Mouse (Mus musculus) myocyte (in vitro differentiated cells): ENCODE measurements around the gene Slc25a42. TPM values are rescaled to one million over a fixed set of nuclear protein-coding genes. Genes with fewer than 3 reads are reported as not detected.
A peak's percentile ranks its signal among the peaks of the same experiment; 100 is the strongest.

ENCODE experiments used
- H3K27me3 ChIP-seq: one replicate; pipeline ENCODE4 v1.6.1; 2011; ENCODE audit not compliant: control insufficient read depth, insufficient read depth, insufficient read length
- H3K36me3 ChIP-seq: one replicate; pipeline ENCODE4 v1.6.1; 2011; ENCODE audit not compliant: control insufficient read depth, insufficient read depth
- H3K4me2 ChIP-seq: one replicate; pipeline ENCODE4 v1.6.1; 2011; ENCODE audit warnings: low read depth, control low read depth
- H3K4me3 ChIP-seq: one replicate; pipeline ENCODE4 v1.5.1; 2011; ENCODE audit warnings: mild to moderate bottlenecking, control low read depth, moderate library complexity
- H3K79me2 ChIP-seq: one replicate; pipeline ENCODE4 v1.6.1; 2011; ENCODE audit not compliant: control insufficient read depth, insufficient read depth
- H3ac ChIP-seq: one replicate; pipeline ENCODE4 v1.6.1; 2011; ENCODE audit not compliant: control insufficient read depth, insufficient read length
- CEBPB ChIP-seq: IDR thresholded peaks from 2 replicates; pipeline ENCODE4 v1.6.1; 2011; ENCODE audit warnings: mild to moderate bottlenecking, moderate library complexity; ENCODE audit not compliant: poor library complexity, insufficient read depth, severe bottlenecking
- E2F4 ChIP-seq: IDR thresholded peaks from one replicate; pipeline ENCODE4 v1.6.1; 2011; ENCODE audit warnings: mild to moderate bottlenecking, control low read depth, moderate library complexity; ENCODE audit not compliant: insufficient read depth
- MAX ChIP-seq: IDR thresholded peaks from one replicate; pipeline ENCODE4 v1.6.1; 2011; ENCODE audit warnings: low read depth, mild to moderate bottlenecking, control low read depth
- MYOD1 ChIP-seq, 3 experiments: IDR thresholded peaks; one replicate each; pipeline ENCODE4 v1.6.1; 2011; ENCODE audit warnings: control low read depth in 2 of 3, low read depth in 2 of 3, mild to moderate bottlenecking in 2 of 3, moderate library complexity in 1 of 3; ENCODE audit not compliant: insufficient read length in 2 of 3, control insufficient read depth in 1 of 3
- MYOG ChIP-seq, 3 experiments: IDR thresholded peaks; one replicate each; pipeline ENCODE4 v1.6.1; 2011; ENCODE audit warnings: control low read depth in 2 of 3, low read depth in 2 of 3, mild to moderate bottlenecking in 2 of 3; ENCODE audit not compliant: insufficient read length in 2 of 3, control insufficient read depth in 1 of 3, insufficient read depth in 1 of 3
- POLR2A ChIP-seq: IDR thresholded peaks from one replicate; pipeline ENCODE4 v1.6.1; 2011; ENCODE audit warnings: low read depth, mild to moderate bottlenecking, control low read depth, moderate library complexity; ENCODE audit not compliant: insufficient read length
- POLR2AphosphoS2 ChIP-seq: IDR thresholded peaks from one replicate; pipeline ENCODE4 v1.6.1; 2011; ENCODE audit warnings: low read depth, control low read depth; ENCODE audit not compliant: insufficient read length
- REST ChIP-seq: IDR thresholded peaks from one replicate; pipeline ENCODE4 v1.6.1; 2011; ENCODE audit warnings: mild to moderate bottlenecking, control low read depth, moderate library complexity; ENCODE audit not compliant: insufficient read depth, insufficient read length
- SRF ChIP-seq: IDR thresholded peaks from one replicate; pipeline ENCODE4 v1.6.1; 2011; ENCODE audit warnings: low read depth; ENCODE audit not compliant: control insufficient read depth, insufficient read length
- TCF12 ChIP-seq: IDR thresholded peaks from one replicate; pipeline ENCODE4 v1.6.1; 2011; ENCODE audit warnings: mild to moderate bottlenecking, control low read depth; ENCODE audit not compliant: poor library complexity, insufficient read depth, severe bottlenecking
- TCF3 ChIP-seq: IDR thresholded peaks from one replicate; pipeline ENCODE4 v1.6.1; 2011; ENCODE audit warnings: low read depth, control low read depth; ENCODE audit not compliant: insufficient read length
- USF1 ChIP-seq: IDR thresholded peaks from one replicate; pipeline ENCODE4 v1.6.1; 2011; ENCODE audit warnings: low read depth, mild to moderate bottlenecking, control low read depth, moderate library complexity
- polyA plus RNA-seq: library from polyadenylated mRNA; unstranded; fragments of >200 nt; fragmentation: generic; extraction: Trizol; gene quantifications from one replicate; pipeline ENCODE4 v1.2.1, GENCODE M21; 2012; ENCODE audit warnings: missing spikeins

The Slc25a42 gene
- polyA plus RNA-seq, 1 experiment, result 2.6 TPM

DNA sequence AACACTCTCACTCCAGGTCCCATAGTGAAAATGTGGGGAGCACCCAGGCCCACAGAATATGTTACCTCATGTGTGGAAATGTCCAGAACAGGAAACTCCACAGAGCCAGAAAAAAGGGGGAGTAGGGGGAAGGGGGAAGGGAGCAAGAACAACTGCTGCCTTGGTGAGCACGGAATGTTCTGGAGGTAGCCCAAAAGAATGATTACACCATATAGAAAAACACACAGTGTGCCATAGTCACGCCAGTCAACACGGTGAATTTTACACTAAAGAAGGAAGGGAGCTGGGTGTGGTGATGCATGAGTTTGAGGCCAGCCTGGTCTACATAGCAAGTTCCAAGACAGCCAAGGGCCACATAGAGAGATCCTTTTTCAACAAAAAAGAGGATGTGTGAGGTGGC lies 48.8 kb downstream of the Slc25a42 start:
- Histone ChIP-seq H3K4me2 (no peak overlapping the region), H3K27me3 (peaks cover 34% of the 10 kb centered on the region), H3K36me3 (no peaks in the 10 kb centered on the region), H3K4me3 (no peak overlapping the region), H3K79me2 (no peaks in the 10 kb centered on the region), H3ac (no peak overlapping the region)
- TF ChIP-seq REST, result no peak
- TF ChIP-seq TCF12, result no peak
- no peak for TF ChIP-seq SRF
- TF ChIP-seq POLR2AphosphoS2, result no peak
- TF ChIP-seq CEBPB, result no peak

DNA sequence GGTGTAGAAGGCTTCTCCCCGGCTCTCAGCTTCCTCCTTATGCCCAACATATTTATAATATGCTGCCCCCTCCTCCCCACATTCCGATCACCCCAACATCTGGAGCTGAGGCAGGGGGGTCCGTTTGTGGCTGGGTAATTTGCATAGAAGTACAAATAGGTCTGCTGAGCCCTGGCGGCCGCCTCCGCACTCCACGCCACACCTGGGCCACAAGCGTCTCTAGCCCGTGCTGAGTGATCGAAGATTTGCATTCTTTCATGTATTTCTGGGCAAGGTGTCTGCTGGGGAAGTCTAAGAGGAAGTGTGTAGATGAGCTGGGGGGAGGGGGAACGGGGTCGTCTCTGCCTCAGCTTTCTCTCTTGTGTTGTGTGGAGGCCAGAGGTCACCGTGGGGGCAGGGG lies 52.1 kb downstream of the Slc25a42 start:
- TF ChIP-seq MAX, result no peak
- no peak for TF ChIP-seq SRF
- no peak for TF ChIP-seq E2F4
- no peak for TF ChIP-seq MYOD1 (IDR thresholded peaks at IDR 0.05; ENCODE audit: control insufficient read depth in 1 of 3, insufficient read length in 2 of 3, low read depth in 2 of 3)
- no peak for TF ChIP-seq USF1
- no peak for TF ChIP-seq MYOG (IDR thresholded peaks at IDR 0.05; ENCODE audit: control insufficient read depth in 1 of 3, insufficient read depth in 1 of 3, insufficient read length in 2 of 3, low read depth in 2 of 3)
- TF ChIP-seq TCF12, result no peak
- TF ChIP-seq TCF3, result no peak
- no peak for TF ChIP-seq REST
- no peak for TF ChIP-seq CEBPB
- TF ChIP-seq POLR2A, result no peak
- TF ChIP-seq POLR2AphosphoS2, result no peak
- H3K4me3 ChIP-seq, result no peak overlapping the region
- no peak overlapping the region for H3ac ChIP-seq
- no peak overlapping the region for H3K4me2 ChIP-seq
- peaks cover 30% of the 10 kb centered on the region for H3K27me3 ChIP-seq
- no peaks in the 10 kb centered on the region for H3K79me2 ChIP-seq
- H3K36me3 ChIP-seq, result no peaks in the 10 kb centered on the region

DNA sequence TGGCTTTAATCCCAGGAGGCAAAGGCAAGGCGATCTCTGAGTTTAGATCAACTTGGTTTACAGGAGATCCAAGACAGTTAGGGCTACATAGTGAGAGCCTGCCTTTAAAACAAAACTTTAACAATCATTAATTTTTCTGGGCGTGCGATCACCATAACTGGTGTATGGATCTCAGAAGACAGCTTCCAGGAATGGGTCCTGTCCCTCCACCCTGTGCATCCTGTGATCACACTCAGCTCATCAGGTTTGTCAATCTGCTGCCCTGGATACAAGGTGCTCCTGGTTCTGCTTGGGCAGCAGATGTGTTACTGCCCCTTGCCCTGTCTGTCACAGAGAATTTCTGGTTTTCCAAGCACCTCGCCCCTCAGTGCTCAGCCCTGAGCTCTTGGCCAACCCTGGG lies 52.9 kb downstream of the Slc25a42 start:
- no peaks in the 10 kb centered on the region for H3K36me3 ChIP-seq
- H3K4me3 ChIP-seq, result peak overlapping the region; percentile 28
- peaks cover 35% of the 10 kb centered on the region for H3K27me3 ChIP-seq
- peak overlapping the region; percentile 82 for H3K4me2 ChIP-seq
- H3ac ChIP-seq, result no peak overlapping the region
- no peaks in the 10 kb centered on the region for H3K79me2 ChIP-seq
- TF ChIP-seq MYOG (IDR thresholded peaks at IDR 0.05; ENCODE audit: control insufficient read depth in 1 of 3, insufficient read depth in 1 of 3, insufficient read length in 2 of 3, low read depth in 2 of 3) (no peak), MYOD1 (IDR thresholded peaks at IDR 0.05; ENCODE audit: control insufficient read depth in 1 of 3, insufficient read length in 2 of 3, low read depth in 2 of 3) (no peak), SRF (no peak), TCF3 (no peak), MAX (no peak), CEBPB (no peak), USF1 (no peak), TCF12 (no peak), E2F4 (no peak), POLR2AphosphoS2 (no peak), REST (no peak), POLR2A (no peak)

DNA sequence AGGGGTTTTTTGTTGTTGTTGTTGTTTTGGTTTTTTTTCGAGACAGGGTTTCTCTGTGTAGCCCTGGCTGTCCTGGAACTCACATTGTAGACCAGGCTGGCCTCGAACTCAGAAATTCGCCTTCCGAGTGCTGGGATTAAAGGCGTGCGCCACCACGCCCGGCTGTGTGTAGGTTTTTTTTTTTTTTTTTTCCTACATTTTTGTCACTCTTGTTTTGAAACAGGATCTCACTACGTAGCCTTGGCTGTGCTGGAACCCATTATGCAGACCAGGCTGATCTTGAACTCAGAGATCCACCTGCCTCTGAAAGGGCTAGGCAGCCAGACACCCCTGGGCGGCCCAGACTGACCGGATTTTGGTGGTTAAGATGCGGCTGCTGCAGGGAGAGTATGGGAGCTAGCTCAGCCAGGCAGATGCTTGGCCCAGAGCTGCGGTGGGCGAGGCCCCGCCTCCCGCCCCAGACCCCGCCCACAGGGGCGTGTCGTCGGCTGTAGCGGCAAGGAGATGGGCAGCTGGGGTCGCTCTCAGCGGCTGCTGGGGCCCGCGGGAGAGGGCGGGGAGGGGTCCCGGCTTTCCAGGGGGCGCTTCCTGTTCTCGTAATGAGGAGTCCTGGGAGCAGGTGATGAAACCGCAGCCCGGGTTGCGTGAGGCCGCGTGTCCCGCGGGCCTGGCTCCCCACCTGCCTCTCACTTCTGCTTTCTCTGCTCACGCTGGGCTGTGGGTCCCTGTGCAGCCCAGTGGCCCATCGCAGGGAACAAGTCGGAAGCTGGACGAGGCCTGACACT lies 53.8 kb downstream of the Slc25a42 start:
- TF ChIP-seq POLR2A (peak; percentile 24), TCF12 (no peak), TCF3 (no peak), POLR2AphosphoS2 (no peak), MYOD1 (IDR thresholded peaks at IDR 0.05; ENCODE audit: control insufficient read depth in 1 of 3, insufficient read length in 2 of 3, low read depth in 2 of 3) (peak in 2 of 3 experiments; percentile 41 to 45), CEBPB (no peak), MYOG (IDR thresholded peaks at IDR 0.05; ENCODE audit: control insufficient read depth in 1 of 3, insufficient read depth in 1 of 3, insufficient read length in 2 of 3, low read depth in 2 of 3) (peak in 2 of 3 experiments; percentile 57 to 60)
- H3ac ChIP-seq, result no peak overlapping the region
- no peaks in the 10 kb centered on the region for H3K36me3 ChIP-seq
- peak overlapping the region; percentile 28 for H3K4me3 ChIP-seq
- H3K79me2 ChIP-seq, result no peaks in the 10 kb centered on the region
- H3K27me3 ChIP-seq, result peaks cover 26% of the 10 kb centered on the region
- peak overlapping the region; percentile 82 for H3K4me2 ChIP-seq
